Mouse (Mus musculus): Measurements from ENCODE around the gene Gm9639. TPM values are rescaled to one million over a fixed set of nuclear protein-coding genes. Genes with fewer than 3 reads are reported as not detected.
"Not testable (repeated sequence)": the region's sequence is repeated elsewhere in the genome, so short reads cannot be mapped to it uniquely, and the experiment has no call there.

The Gm9639 gene
- not detected for total RNA-seq (2021)
- long read RNA-seq, experiment 1: 0 reads
- long read RNA-seq, experiment 2: 0 reads

GRCm38 (mm10) chr10:77794976-77795375 is at the start of gene Gm9639:
TSS of gene Gm9639 (minus strand) at chr10:77795076.
- intact Hi-C loops (cut with DNase I): no loop called here
- DNase-seq: no peak

- intact Hi-C loops (cut with DNase I): no loop called here
- no peak for DNase-seq
Observed at GRCm38 (mm10) chr10:77839006-77839405, 44.1 kb upstream of the Gm9639 start.

DNA sequence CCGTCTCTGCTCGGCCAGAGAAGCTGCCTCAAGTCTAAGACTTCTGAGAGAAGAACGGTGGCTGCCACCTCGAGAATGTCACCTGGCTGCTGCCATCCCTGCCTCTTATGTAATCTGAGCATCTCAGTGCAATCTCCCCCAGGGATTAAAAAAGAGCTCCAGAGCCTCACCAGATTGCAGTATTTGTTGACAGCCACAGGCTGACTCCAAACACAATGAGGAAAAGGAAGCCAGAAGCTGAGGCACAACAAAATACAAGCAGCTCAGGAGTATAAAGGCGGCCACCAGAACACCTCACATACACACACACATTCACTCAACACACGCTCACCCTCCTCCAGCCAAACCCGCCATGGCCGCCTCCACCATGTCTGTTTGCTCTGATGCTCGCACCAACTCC is 40.8 kb upstream of the Gm9639 start, which contains the start of gene Krtap10-10:
TSS of gene Krtap10-10 (plus strand) at position 301 of the 400 bp plus-strand sequence.
- no peak for DNase-seq
- intact Hi-C loops (cut with DNase I): no loop called here

- intact Hi-C loops (cut with DNase I): no loop called here
- DNase-seq: no peak
Observed at GRCm38 (mm10) chr10:77826951-77827350, 32.1 kb upstream of the Gm9639 start, which contains the start of gene Krtap10-4. TSS of gene Krtap10-4 (minus strand) at chr10:77827095.

- intact Hi-C loops (cut with DNase I): loop anchor here (5.0 kb wide), 1 partner anchor 192 kb away; no protein-coding TSS in a partner anchor
- DNase-seq: no peak
Observed at GRCm38 (mm10) chr10:77819203-77819602, 24.3 kb upstream of the Gm9639 start.

GRCm38 (mm10) chr10:77818523-77818922 is 23.6 kb upstream of the Gm9639 start:
- intact Hi-C loops (cut with DNase I): loop anchor here (5.0 kb wide), 1 partner anchor 191 kb away; no protein-coding TSS in a partner anchor
- DNase-seq: no peak

DNA sequence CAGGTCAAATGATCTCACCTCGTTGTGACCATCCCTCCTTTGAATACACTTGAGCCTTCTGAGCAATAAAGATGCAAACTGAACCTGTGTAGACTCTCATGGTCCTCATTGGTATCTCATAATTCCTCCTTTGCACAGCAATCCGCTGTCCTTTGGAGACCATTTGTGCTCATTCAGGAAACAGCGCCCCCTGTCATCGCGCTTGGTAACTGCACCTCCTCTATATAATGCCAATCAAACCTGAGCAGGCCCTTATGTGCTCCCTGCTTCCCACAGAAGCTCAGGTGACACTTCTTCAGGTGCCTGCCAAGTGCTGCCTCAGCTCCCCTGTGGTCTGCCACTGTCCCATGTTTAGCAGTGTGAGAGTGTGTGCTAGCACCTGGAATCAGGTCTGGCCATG is 20.6 kb upstream of the Gm9639 start:
- peak; percentile 18 to 35 for DNase-seq
- intact Hi-C loops (cut with DNase I): loop anchor here (5.0 kb wide), 1 partner anchor 188 kb away; no protein-coding TSS in a partner anchor

DNA sequence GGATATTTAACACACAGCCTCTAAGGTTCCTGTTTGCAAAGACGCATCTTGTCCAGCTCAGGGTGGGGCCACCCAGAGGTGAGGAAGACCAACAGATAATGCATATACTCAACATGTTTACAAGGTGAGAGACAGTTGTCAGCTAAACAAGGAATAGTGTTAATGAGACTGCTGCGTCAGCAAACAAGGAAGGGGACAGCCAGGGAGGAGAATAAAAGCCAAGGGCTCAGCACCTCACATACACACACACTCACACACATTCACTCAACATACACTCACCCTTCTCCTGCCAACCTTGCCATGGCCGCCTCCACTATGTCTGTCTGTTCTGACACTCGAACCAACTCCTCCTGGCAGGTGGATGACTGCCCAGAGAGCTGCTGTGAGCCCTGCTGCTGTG is 19.5 kb upstream of the Gm9639 start, which contains the start of gene Gm2696:
TSS of gene Gm2696 (plus strand) at position 301 of the 400 bp plus-strand sequence.
- no peak for DNase-seq
- intact Hi-C loops (cut with DNase I): no loop called here

DNA sequence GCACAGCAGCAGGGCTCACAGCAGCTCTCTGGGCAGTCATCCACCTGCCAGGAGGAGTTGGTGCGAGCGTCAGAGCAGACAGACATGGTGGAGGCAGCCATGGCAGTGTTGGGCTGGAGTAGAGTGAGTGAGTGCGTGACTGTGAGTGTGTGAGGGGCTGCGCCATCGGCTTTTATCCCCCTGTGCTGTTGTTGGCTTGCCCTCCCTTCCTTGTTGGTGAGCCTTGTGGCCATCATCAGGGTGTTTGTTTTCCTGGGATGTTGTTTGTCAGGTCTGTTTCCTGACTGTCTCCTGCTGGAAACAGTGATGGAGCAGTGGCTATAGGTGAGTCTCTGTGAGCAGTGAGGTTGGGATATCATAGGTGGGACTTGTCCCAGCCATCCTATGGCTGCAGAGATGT is 16.9 kb upstream of the Gm9639 start, which contains the start of gene Gm9507:
TSS of gene Gm9507 (minus strand) at position 101 of the 400 bp plus-strand sequence.
- DNase-seq: no peak
- intact Hi-C loops (cut with DNase I): no loop called here

DNA sequence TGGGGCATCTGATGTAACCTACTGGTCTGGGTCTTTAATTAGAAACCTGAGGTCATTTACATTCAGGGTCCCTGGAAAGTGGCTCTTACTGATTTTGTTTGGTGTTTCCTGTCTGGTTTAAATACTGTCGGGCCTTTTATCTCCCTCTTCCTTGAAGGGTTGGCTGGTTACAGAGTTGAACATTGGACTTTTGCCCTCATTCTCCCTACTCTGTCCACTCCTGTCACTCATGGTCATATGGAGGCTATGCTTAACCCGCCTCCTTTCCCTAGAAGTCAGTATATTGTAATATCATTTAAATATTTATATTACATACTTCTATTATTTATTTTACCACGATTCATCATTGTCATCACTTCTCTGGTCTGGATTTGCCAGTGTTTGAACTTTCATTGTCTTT is 9.2 kb upstream of the Gm9639 start:
- DNase-seq: no peak
- intact Hi-C loops (cut with DNase I): no loop called here

GRCm38 (mm10) chr10:77798921-77799508 is 4.1 kb upstream of the Gm9639 start, which contains the start of gene Gm19668:
TSS of gene Gm19668 (minus strand) at chr10:77799133.
- intact Hi-C loops (cut with DNase I): no loop called here
- no peak for DNase-seq

DNA sequence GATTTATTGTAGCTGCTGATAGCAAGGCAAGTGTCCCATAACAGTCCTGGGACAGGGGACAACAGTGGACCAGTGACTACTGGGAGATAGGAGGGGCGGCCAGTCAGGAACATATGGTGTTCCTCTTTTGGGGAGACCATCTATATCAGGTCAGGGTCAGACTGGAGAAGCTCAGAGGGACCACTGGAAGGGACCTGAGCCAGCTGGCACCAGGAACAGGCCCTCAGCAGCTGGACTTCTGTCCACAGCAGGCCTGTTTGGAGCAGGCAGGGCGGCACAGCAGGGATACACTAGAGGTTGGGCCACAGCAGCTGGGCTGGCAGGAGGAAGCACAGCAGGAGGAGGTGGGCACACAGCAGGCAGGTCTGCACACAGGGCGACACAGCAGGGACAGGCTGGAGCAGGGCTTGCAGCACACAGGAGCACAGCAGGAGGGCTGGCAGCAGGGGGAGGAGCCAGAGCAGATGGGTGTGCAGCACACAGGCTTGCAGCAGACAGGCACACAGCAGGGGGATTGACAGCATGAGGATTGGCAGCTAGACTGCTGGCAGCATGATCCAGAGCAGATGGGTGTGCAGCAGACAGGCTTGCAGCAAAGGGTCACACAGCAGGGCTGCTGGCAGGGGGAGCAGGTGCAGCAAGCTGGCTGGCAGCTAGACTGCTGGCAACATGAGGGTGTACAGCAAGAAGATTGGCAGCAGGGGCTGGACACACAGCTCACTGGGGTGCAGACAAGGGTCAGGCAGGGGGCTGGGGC is 3.5 kb upstream of the Gm9639 start:
- intact Hi-C loops (cut with DNase I): not testable (repeated sequence)
- DNase-seq: peak; percentile 17 to 37

DNA sequence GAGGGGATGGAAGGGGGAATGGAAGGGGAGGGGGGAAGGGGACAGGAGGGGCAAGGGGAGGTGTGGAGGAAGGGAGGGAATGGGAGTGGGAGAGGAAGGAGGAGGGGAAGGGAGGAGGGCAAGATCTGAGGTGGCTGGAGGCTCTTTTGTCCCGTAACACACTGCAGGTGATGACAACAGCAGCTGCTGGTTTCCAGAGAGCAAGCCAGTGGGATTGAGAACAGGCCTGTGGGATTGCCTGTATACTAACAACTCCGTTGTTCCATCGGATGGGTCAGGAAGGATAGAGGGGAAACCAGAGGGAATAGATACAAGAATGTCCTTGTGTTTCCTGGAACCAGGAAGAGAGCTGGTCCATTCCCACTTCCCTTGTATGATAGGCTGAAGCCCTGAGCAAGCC is 2.8 kb upstream of the Gm9639 start:
- intact Hi-C loops (cut with DNase I): no loop called here
- DNase-seq: peak in 1 of 2 experiments; percentile 28

- no peak for DNase-seq
- intact Hi-C loops (cut with DNase I): no loop called here
Observed at GRCm38 (mm10) chr10:77788621-77789020, 6.3 kb downstream of the Gm9639 start.

- DNase-seq: peak; percentile 17 to 56
Observed at GRCm38 (mm10) chr10:77787876-77788275, 7.0 kb downstream of the Gm9639 start, which contains the start of gene Gm7137. TSS of gene Gm7137 (minus strand) at chr10:77788200.

GRCm38 (mm10) chr10:77783396-77783795 is 11.5 kb downstream of the Gm9639 start:
- intact Hi-C loops (cut with DNase I); DNase-seq: not testable (repeated sequence)

More at GRCm38 (mm10) chr10:77787876-77788275, 7.0 kb downstream of the Gm9639 start, which contains the start of gene Gm7137:
- intact Hi-C loops (cut with DNase I): not testable (repeated sequence)

GRCm38 (mm10) chr10:77782442-77782841 is 12.4 kb downstream of the Gm9639 start, which contains the start of gene Gm3250:
TSS of gene Gm3250 (minus strand) at chr10:77782542.
- intact Hi-C loops (cut with DNase I); DNase-seq: not testable (repeated sequence)

GRCm38 (mm10) chr10:77776844-77777243 is 18.0 kb downstream of the Gm9639 start, which contains the start of gene Gm7138:
TSS of gene Gm7138 (minus strand) at chr10:77776944.
- intact Hi-C loops (cut with DNase I); DNase-seq: not testable (repeated sequence)

- intact Hi-C loops (cut with DNase I); DNase-seq: not testable (repeated sequence)
Observed at GRCm38 (mm10) chr10:77772142-77772541, 22.7 kb downstream of the Gm9639 start.

GRCm38 (mm10) chr10:77771225-77771624 is 23.7 kb downstream of the Gm9639 start, which contains the start of gene Gm3238:
TSS of gene Gm3238 (minus strand) at chr10:77771325.
- intact Hi-C loops (cut with DNase I); DNase-seq: not testable (repeated sequence)

DNA sequence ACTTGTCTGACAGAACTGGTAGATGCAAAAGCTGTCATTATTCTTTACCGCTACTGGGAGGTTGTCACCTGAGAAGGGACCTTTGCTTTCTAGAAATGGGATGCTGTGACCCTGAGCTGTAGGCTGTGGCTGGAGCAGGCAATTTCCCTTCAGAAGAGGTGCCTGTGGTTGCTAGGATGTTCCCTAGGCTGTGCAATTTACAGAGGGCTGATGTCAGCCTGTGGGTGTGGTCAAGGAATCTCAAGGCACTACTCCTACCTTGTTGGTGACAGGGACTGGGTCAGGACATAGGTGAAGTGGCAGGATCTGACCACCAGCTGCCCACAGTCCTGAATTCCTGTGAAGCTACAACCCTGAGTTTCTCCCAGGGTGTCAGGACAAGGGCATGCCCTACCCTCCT is 25.1 kb downstream of the Gm9639 start:
- intact Hi-C loops (cut with DNase I): no loop called here
- no peak for DNase-seq
